Mouse (Mus musculus): ENCODE measurements around the gene Scgb2b12. TPM values are rescaled to one million over a fixed set of nuclear protein-coding genes. Genes with fewer than 3 reads are reported as not detected.
"Not testable (repeated sequence)": the region's sequence is repeated elsewhere in the genome, so short reads cannot be mapped to it uniquely, and the experiment has no call there.

Scgb2b12 gene
- not detected in 2 replicates for polyA plus RNA-seq (2016; fragmentation: Nextera tagmentation; extraction: Ambion mirVana)

- 85% methylated on average over 1 of the region's 1 CpGs for WGBS
Measured at GRCm38 (mm10) chr7:32327145-32327544, at the start of gene Scgb2b12. Gene Scgb2b12 (minus strand): TSS chr7:32327245.

GRCm38 (mm10) chr7:32333882-32334281 lies 6.8 kb upstream of the Scgb2b12 start, which contains the start of gene Scgb1b12:
Gene Scgb1b12 (plus strand): TSS chr7:32334182.
- not testable (repeated sequence) for H3K4me3 ChIP-seq; H3K4me1 ChIP-seq; H3K36me3 ChIP-seq; ATAC-seq (ENCODE audit: low FRiP score, low read depth); H3K27me3 ChIP-seq (replicated peaks); H3K9ac ChIP-seq; H3K4me2 ChIP-seq (replicated peaks); H3K27ac ChIP-seq; H3K9me3 ChIP-seq
- WGBS: 85% methylated on average over 2 of the region's 3 CpGs

More at GRCm38 (mm10) chr7:32327145-32327544, at the start of gene Scgb2b12:
- not testable (repeated sequence) for H3K4me1 ChIP-seq; H3K9ac ChIP-seq; H3K4me3 ChIP-seq; H3K9me3 ChIP-seq; ATAC-seq (ENCODE audit: low FRiP score, low read depth); H3K36me3 ChIP-seq; H3K27ac ChIP-seq; H3K27me3 ChIP-seq (replicated peaks); H3K4me2 ChIP-seq (replicated peaks)

Other genes with a start within 250 kb of the Scgb2b12 start
- not detected in 2 replicates for gene Scgb1b10, start 226.4 kb downstream of the Scgb2b12 start, polyA plus RNA-seq (2016; fragmentation: Nextera tagmentation; extraction: Ambion mirVana)
- not detected in 2 replicates for gene Scgb2b11, start 116.1 kb downstream of the Scgb2b12 start, polyA plus RNA-seq (2016; fragmentation: Nextera tagmentation; extraction: Ambion mirVana)
- gene Scgb1b11, start 104.4 kb downstream of the Scgb2b12 start, polyA plus RNA-seq (2016; fragmentation: Nextera tagmentation; extraction: Ambion mirVana): not detected in 2 replicates
- not detected in 2 replicates for gene Scgb1b12, start 6.9 kb upstream of the Scgb2b12 start, polyA plus RNA-seq (2016; fragmentation: Nextera tagmentation; extraction: Ambion mirVana)
- gene Scgb1b29, start 114.3 kb upstream of the Scgb2b12 start, polyA plus RNA-seq (2016; fragmentation: Nextera tagmentation; extraction: Ambion mirVana): not detected in 2 replicates

Measured in neural tube, embryonic 12.5 days (tissue).